Mouse (Mus musculus): ENCODE measurements around the gene Kcnip1. TPM values are rescaled to one million over a fixed set of nuclear protein-coding genes. Genes with fewer than 3 reads are reported as not detected.

The Kcnip1 gene
- total RNA-seq, 2 experiments from 2014 or later, result not detected

- no peak for DNase-seq
Observed at GRCm38 (mm10) chr11:33668376-33668775, 324.6 kb downstream of the Kcnip1 start.

- no peak for DNase-seq
Observed at GRCm38 (mm10) chr11:33663599-33663998, 329.4 kb downstream of the Kcnip1 start.

GRCm38 (mm10) chr11:33660016-33660913 is 332.7 kb downstream of the Kcnip1 start:
- DNase-seq, result no peak

GRCm38 (mm10) chr11:33655861-33656593 is 336.9 kb downstream of the Kcnip1 start:
- DNase-seq, result no peak

- no peak for DNase-seq
Observed at GRCm38 (mm10) chr11:33655221-33655620, 337.7 kb downstream of the Kcnip1 start.

- no peak for DNase-seq
Observed at GRCm38 (mm10) chr11:33654485-33654884, 338.5 kb downstream of the Kcnip1 start.

GRCm38 (mm10) chr11:33649358-33649757 is 343.6 kb downstream of the Kcnip1 start:
- DNase-seq, result no peak

GRCm38 (mm10) chr11:33637107-33637506 is 355.8 kb downstream of the Kcnip1 start:
- DNase-seq, result no peak

- DNase-seq, result no peak
Observed at GRCm38 (mm10) chr11:33627136-33627742, 365.7 kb downstream of the Kcnip1 start.

GRCm38 (mm10) chr11:33614218-33614617 is 378.7 kb downstream of the Kcnip1 start:
- peak; percentile 38 for DNase-seq

GRCm38 (mm10) chr11:33607784-33608183 is 385.2 kb downstream of the Kcnip1 start:
- DNase-seq, result no peak

- DNase-seq, result no peak
Observed at GRCm38 (mm10) chr11:33603174-33603573, 389.8 kb downstream of the Kcnip1 start.

GRCm38 (mm10) chr11:33598986-33599385 is 394.0 kb downstream of the Kcnip1 start, which contains the start of gene D130052B06Rik:
TSS of gene D130052B06Rik (plus strand) at chr11:33599302.
- no peak for DNase-seq

- no peak for DNase-seq
Observed at GRCm38 (mm10) chr11:33596655-33597054, 396.3 kb downstream of the Kcnip1 start.

- no peak for DNase-seq
Observed at GRCm38 (mm10) chr11:33592826-33593225, 400.1 kb downstream of the Kcnip1 start.

GRCm38 (mm10) chr11:33590771-33591170 is 402.2 kb downstream of the Kcnip1 start:
- DNase-seq, result no peak

- no peak for DNase-seq
Observed at GRCm38 (mm10) chr11:33586614-33587013, 406.3 kb downstream of the Kcnip1 start.

- no peak for DNase-seq
Observed at GRCm38 (mm10) chr11:33579621-33580020, 413.3 kb downstream of the Kcnip1 start.
